ENCODE assay signal across 16 mouse cellular contexts in genomic region chr6:86593146-86593897, GRCm38 (mm10). TPM values are rescaled to one million over a fixed set of nuclear protein-coding genes. Genes with fewer than 3 reads are reported as not detected.
A peak's percentile ranks its signal among the peaks of the same experiment; 100 is the strongest.
DNase-seq lines count a peak whose midpoint lies in the region; ATAC-seq and TF ChIP-seq lines count a peak whose summit lies in the region.
"Had no signal": no experiment of that assay in that cellular context is flagged by ENCODE, and none has a peak within 500 bp of the region (broad histone marks: within the 10 kb centered on the region; RNA-seq: fewer than 3 reads in every experiment).

No protein-coding gene starts in this region.

- no peak for ATAC-seq in hindbrain, postnatal 0 days
- no peak for ATAC-seq in hindbrain, embryonic 14.5 days (ENCODE audit: low FRiP score)

- TF ChIP-seq CTCF in hindbrain, postnatal 0 days (IDR thresholded peaks at IDR 0.05; ENCODE audit: low read depth) = peak; percentile 24; the same call in 1 of the 2 replicates
- TF ChIP-seq CTCF in E14TG2a.4 (conservative IDR thresholded peaks at IDR 0.05; ENCODE audit: low read length) = peak; percentile 36

- no peak overlapping the region for H3K4me2 ChIP-seq in hindbrain, postnatal 0 days (ENCODE audit: low read depth, low read length)
- no peak overlapping the region for H3K4me2 ChIP-seq in hindbrain, embryonic 14.5 days (replicated peaks)
- H3K4me2 ChIP-seq: limb, embryonic 15.5 days had no signal

- intact Hi-C loops in gastrocnemius, postnatal 14 days (cut with DNase I; ENCODE audit: low total_unique reads) = no loop called here

- H3K4me3 ChIP-seq in hindbrain, postnatal 0 days (ENCODE audit: low read length) = no peak overlapping the region
- no peak overlapping the region for H3K4me3 ChIP-seq in hindbrain, embryonic 14.5 days (replicated peaks; ENCODE audit: low read length)
- no peak overlapping the region for H3K4me3 ChIP-seq in E14TG2a.4 (replicated peaks; ENCODE audit: low read length)
- H3K4me3 ChIP-seq: limb, embryonic 15.5 days had no signal

- H3K4me1 ChIP-seq in hindbrain, postnatal 0 days (ENCODE audit: insufficient read depth, low read length) = no peaks in the 10 kb centered on the region
- H3K4me1 ChIP-seq in hindbrain, embryonic 14.5 days (replicated peaks; ENCODE audit: control insufficient read depth, insufficient read depth, low read length) = no peaks in the 10 kb centered on the region
- peaks cover 28% of the 10 kb centered on the region for H3K4me1 ChIP-seq in E14TG2a.4 (replicated peaks; ENCODE audit: low read depth, low read length)
- H3K4me1 ChIP-seq: limb, embryonic 15.5 days had no signal

- no peak overlapping the region for H3K9ac ChIP-seq in hindbrain, postnatal 0 days (replicated peaks; ENCODE audit: low read length)
- no peak overlapping the region for H3K9ac ChIP-seq in hindbrain, embryonic 14.5 days
- H3K9ac ChIP-seq: limb, embryonic 15.5 days had no signal

- 0 out of 2 replicates have a peak, but pooled peaks cover 2% of the 10 kb centered on the region for H3K9me3 ChIP-seq in hindbrain, postnatal 0 days (ENCODE audit: low read length)
- H3K9me3 ChIP-seq in hindbrain, embryonic 14.5 days (ENCODE audit: control insufficient read depth, low read length) = no peaks in the 10 kb centered on the region
- H3K9me3 ChIP-seq in E14TG2a.4 (ENCODE audit: low read length) = no peaks in the 10 kb centered on the region
- H3K9me3 ChIP-seq: limb, embryonic 15.5 days had no signal

- H3K27me3 ChIP-seq in hindbrain, postnatal 0 days (ENCODE audit: insufficient read depth, low read length) = no peaks in the 10 kb centered on the region
- H3K27me3 ChIP-seq in hindbrain, embryonic 14.5 days (ENCODE audit: control insufficient read depth, insufficient read depth, low read length) = no peaks in the 10 kb centered on the region
- no peaks in the 10 kb centered on the region for H3K27me3 ChIP-seq in E14TG2a.4 (ENCODE audit: insufficient read depth, low read length)
- H3K27me3 ChIP-seq: CH12.LX had no signal

- DNase-seq in hindbrain, postnatal 0 days (ENCODE audit: low spot score) = no peak
- DNase-seq in hindbrain, embryonic 14.5 days (ENCODE audit: low spot score) = no peak
- DNase-seq in induced T-regulatory cell, adult 2 months (ENCODE audit: low read depth) = peak; percentile 94
- DNase-seq in thymus, postnatal 0 days (ENCODE audit: low spot score) = peak; percentile 80
- no peak for DNase-seq in frontal cortex, postnatal 10 days (ENCODE audit: low spot score in 2 of 2)
- DNase-seq in embryo, embryonic 9.5 days (ENCODE audit: extremely low spot score) = no peak
- DNase-seq in gastrocnemius, postnatal 14 days = no peak
- DNase-seq: cerebellum, postnatal 10 days; heart, postnatal 10 days; kidney, adult 2 months; layer of hippocampus, adult 9-11 months; right cerebral cortex, adult 18-20 months had no signal

- no peaks in the 10 kb centered on the region for H3K36me3 ChIP-seq in hindbrain, postnatal 0 days (ENCODE audit: insufficient read depth, low read length)
- no peaks in the 10 kb centered on the region for H3K36me3 ChIP-seq in hindbrain, embryonic 14.5 days (replicated peaks; ENCODE audit: control insufficient read depth, insufficient read depth)
- no peaks in the 10 kb centered on the region for H3K36me3 ChIP-seq in E14TG2a.4 (ENCODE audit: insufficient read depth, low read length)
- H3K36me3 ChIP-seq: limb, embryonic 15.5 days had no signal

- no peak overlapping the region for H3K27ac ChIP-seq in hindbrain, postnatal 0 days
- no peak overlapping the region for H3K27ac ChIP-seq in hindbrain, embryonic 14.5 days
- H3K27ac ChIP-seq: limb, embryonic 15.5 days; macrophage had no signal

- WGBS in hindbrain, postnatal 0 days = 85% methylated on average over 10 of the region's 10 CpGs
- WGBS in hindbrain, embryonic 14.5 days = 90% methylated on average over 10 of the region's 10 CpGs

RNA-seq across cellular contexts. Expression of gene Asprv1, which starts 34.6 kb away (rescaled TPM):
- total RNA-seq in hindbrain, postnatal 0 days (2014; rRNA removed) = 0.22 and 0.73 TPM in 2 replicates
- 0.99 and 1.0 TPM in 2 replicates for polyA plus RNA-seq in hindbrain, postnatal 0 days (2015; fragmentation: Nextera tagmentation; extraction: Ambion mirVana)
- 0.26 and 0.86 TPM in 2 replicates for polyA plus RNA-seq in hindbrain, embryonic 14.5 days (2014; fragmentation: Nextera tagmentation; extraction: Ambion mirVana)
- 6.9 and 9.5 TPM in 2 replicates for polyA plus RNA-seq in thymus, postnatal 0 days (2015; fragmentation: Nextera tagmentation; extraction: Ambion mirVana)
- total RNA-seq in gastrocnemius, postnatal 14 days (2021) = under 1 TPM in 1 of 2 experiments, not detected in 1; 0.13 TPM
- total RNA-seq: CH12.LX had no signal

Comparison
In these comparisons a context has a peak if more than half of its experiments do, and no peak if none do; other contexts are left out.
1. DNase-seq: peak in induced T-regulatory cell, adult 2 months (single experiment) and thymus, postnatal 0 days (single experiment); none in hindbrain, postnatal 0 days (single experiment), hindbrain, embryonic 14.5 days (single experiment), frontal cortex, postnatal 10 days (0 of 2), embryo, embryonic 9.5 days (single experiment) and gastrocnemius, postnatal 14 days (single experiment).